Mouse (Mus musculus) erythroblast, embryonic 14.5 days (primary cell): Measurements from ENCODE around the gene Ncoa7. TPM values are rescaled to one million over a fixed set of nuclear protein-coding genes. Genes with fewer than 3 reads are reported as not detected.
A peak's percentile ranks its signal among the peaks of the same experiment; 100 is the strongest.

Experiments used
- H3K27me3 ChIP-seq: 2 replicates; pipeline ENCODE4 v1.6.1; 2012; ENCODE audit warnings: inconsistent platforms; ENCODE audit not compliant: control insufficient read depth
- H3K36me3 ChIP-seq: 2 replicates; pipeline ENCODE4 v1.6.1; 2012; ENCODE audit warnings: mild to moderate bottlenecking, inconsistent platforms; ENCODE audit not compliant: control insufficient read depth
- H3K4me1 ChIP-seq: 2 replicates; pipeline ENCODE4 v1.6.1; 2012; ENCODE audit warnings: inconsistent platforms; ENCODE audit not compliant: control insufficient read depth
- H3K4me3 ChIP-seq: replicated peaks from 2 replicates; pipeline ENCODE3; 2012; ENCODE audit warnings: moderate library complexity, mild to moderate bottlenecking, inconsistent platforms
- H3K9me3 ChIP-seq: 2 replicates; pipeline ENCODE4 v1.6.1; 2012; ENCODE audit warnings: low read length, inconsistent platforms, mixed read lengths; ENCODE audit not compliant: control insufficient read depth
- GATA1 ChIP-seq: IDR thresholded peaks from 2 replicates; pipeline ENCODE4 v1.6.1; 2012; ENCODE audit warnings: low read length, inconsistent platforms, mixed read lengths
- TAL1 ChIP-seq: IDR thresholded peaks from 3 replicates; pipeline ENCODE4 v1.6.1; 2012; ENCODE audit warnings: low read length, inconsistent platforms, mixed read lengths
- polyA plus RNA-seq: library from polyadenylated mRNA; stranded (reverse); fragments of >175 nt; gene quantifications from 2 replicates; pipeline ENCODE4 v1.2.3, GENCODE M21; 2012

The Ncoa7 gene
- polyA plus RNA-seq, 1 experiment, result 4.3 TPM

DNA sequence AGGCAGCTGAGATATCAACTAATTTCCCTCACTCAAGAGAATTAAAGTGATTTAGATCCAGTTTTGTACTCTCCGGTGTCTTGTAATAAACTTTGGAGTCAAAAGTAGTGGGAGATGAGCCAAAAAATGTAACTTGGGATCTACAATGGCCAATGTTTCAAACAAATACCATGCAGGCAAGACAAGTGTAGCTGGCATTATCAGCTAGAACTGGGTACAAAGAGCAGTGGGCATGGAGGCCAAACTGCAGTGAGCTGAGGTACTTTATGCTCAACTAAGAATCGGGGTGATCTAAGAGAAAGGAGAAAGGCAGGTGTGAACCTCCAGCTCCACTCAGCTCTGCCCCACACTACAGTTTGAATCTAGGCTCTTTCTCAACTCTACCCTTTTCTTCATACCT lies 28.7 kb downstream of the Ncoa7 start:
- peaks cover 71% of the 10 kb centered on the region for H3K36me3 ChIP-seq
- H3K27me3 ChIP-seq, result no peaks in the 10 kb centered on the region
- TF ChIP-seq TAL1, result no peak
- TF ChIP-seq GATA1, result no peak
- H3K9me3 ChIP-seq, result no peaks in the 10 kb centered on the region
- no peak overlapping the region for H3K4me3 ChIP-seq
- H3K4me1 ChIP-seq, result peaks cover 25% of the 10 kb centered on the region

DNA sequence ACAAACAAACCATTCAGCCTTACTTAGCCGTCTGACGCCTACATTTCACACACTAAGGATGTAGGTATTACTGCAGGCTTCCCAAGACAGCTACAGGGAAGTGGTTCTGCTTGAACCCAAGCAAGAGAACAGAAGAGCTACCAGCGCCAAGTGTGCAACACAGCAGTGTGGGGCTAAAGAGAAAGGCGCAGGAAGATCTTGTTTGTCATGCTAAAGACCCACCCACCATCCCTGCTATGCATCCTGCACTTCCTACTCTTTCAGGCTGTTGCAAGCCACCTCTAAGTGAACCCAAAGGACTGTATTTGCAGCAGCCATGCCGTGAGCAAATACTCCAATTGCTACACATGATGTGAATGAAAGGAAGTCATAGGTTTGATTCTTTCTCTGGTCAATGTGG lies 29.9 kb downstream of the Ncoa7 start:
- Histone ChIP-seq H3K9me3 (no peaks in the 10 kb centered on the region), H3K4me1 (peaks cover 27% of the 10 kb centered on the region), H3K4me3 (no peak overlapping the region), H3K27me3 (no peaks in the 10 kb centered on the region), H3K36me3 (peaks cover 74% of the 10 kb centered on the region)
- TF ChIP-seq TAL1 (no peak), GATA1 (no peak)

DNA sequence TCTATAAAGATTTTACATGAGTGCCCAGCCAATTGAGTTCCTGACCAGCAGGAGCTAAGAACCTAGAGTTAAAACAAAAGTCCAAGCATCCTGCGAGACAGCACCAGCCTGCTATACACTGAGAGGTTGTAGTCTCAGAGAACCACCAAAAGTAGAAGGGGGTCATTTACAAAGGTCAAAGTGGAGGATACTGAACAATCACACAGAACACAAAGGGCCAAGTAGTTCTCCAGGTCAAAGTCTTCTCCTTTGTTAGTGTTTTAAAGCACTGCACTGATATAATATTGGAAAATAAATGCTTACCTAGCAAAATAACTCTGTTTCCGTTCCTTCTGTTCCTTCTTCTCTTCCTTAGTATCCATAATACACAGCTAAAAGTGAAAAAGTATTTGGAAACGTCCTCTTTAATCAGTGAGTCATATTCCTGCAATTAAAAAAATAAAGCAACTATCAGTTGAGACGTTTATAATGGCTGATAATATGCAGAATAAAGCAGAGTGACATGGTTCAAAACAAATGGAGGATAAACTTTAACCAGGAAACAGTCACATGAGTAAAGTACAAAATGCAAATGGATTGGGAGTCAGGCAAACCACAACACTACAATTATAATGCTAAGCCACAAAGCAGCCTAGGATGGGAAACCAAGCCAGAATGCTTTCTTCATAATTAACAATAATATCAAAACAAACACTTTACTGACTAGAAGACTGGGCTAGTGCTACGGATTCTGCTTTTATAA lies 31.5 kb downstream of the Ncoa7 start:
- Histone ChIP-seq H3K4me1 (peaks cover 32% of the 10 kb centered on the region), H3K27me3 (no peaks in the 10 kb centered on the region), H3K9me3 (no peaks in the 10 kb centered on the region), H3K36me3 (peaks cover 82% of the 10 kb centered on the region), H3K4me3 (no peak overlapping the region)
- TF ChIP-seq GATA1 (no peak), TAL1 (no peak)

DNA sequence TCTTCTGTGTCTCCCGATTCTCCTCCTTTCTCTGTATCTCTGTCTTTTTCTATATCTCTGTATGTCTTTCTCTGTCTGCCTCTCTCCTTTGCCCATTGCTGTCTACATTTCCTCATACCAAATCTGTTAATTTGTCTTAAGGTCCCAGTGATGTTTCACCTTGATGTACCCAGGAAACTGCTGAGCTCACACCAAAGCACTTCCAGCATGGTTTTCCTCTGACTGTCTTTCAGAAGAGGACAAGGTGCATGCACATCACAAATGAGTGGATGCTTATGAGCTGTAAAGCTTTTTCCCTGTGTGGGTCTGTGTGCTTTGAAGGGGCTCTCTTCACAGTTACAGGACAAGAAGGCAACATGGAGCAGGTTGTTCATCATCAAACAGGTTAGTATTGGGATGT lies 34.3 kb downstream of the Ncoa7 start:
- H3K4me3 ChIP-seq, result no peak overlapping the region
- H3K9me3 ChIP-seq, result no peaks in the 10 kb centered on the region
- peaks cover 82% of the 10 kb centered on the region for H3K36me3 ChIP-seq
- peaks cover 43% of the 10 kb centered on the region for H3K4me1 ChIP-seq
- TF ChIP-seq TAL1 (no peak), GATA1 (no peak)
- no peaks in the 10 kb centered on the region for H3K27me3 ChIP-seq

DNA sequence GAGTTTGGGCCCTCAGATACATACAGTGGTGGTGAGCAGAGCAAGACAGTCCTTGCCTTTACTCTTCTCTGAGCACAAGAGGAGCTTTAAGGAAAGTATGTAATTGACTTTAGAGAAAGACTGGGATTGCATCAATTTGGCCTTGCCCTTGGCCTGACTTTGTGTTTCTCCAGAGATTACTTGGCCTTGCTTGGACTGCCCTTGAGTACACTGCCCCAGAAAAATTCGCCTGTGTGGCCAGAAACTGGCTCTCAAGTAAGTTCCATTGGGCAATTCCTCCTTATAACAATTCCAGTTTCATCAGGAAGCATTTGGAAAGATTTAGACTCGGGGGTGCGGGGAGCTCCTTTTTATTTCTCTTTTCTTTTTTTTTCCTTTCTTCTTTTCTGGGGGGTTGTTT lies 34.9 kb downstream of the Ncoa7 start:
- no peak overlapping the region for H3K4me3 ChIP-seq
- TF ChIP-seq GATA1, result no peak
- TF ChIP-seq TAL1, result no peak

DNA sequence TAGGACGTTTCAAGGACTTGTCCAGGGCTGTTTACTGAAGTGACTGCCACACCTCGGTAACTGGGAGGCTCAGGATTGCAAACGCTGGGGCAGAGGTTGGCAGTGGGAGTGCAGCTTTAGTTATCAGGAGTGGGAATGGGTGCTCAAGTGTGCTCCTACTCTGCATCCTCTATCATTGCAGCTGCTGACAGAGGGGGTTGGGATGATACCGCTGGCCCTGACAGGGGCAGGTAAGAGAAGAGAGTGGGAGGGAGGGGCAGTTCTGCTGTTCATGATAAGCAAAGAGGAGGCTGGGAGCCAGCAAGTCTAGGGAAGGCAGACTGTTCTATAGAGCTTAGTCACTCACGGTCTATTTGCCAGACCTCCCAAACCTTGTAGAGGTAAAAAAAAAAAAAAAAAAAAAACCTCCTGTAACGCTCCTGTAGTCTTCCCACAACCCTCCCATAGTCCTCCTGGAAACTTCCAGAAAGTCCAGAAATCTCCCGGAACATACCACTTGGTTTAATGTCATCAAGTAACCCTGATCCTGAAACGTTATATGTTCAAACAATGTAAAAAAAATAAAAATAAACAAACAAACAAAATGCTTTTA lies 39.9 kb downstream of the Ncoa7 start:
- peak overlapping the region; percentile 40 for H3K4me3 ChIP-seq
- no peaks in the 10 kb centered on the region for H3K27me3 ChIP-seq
- TF ChIP-seq TAL1 (peak; percentile 88), GATA1 (peak; percentile 88)
- H3K9me3 ChIP-seq, result peaks cover 5% of the 10 kb centered on the region
- H3K36me3 ChIP-seq, result peaks cover 76% of the 10 kb centered on the region
- peaks cover 71% of the 10 kb centered on the region for H3K4me1 ChIP-seq

More for the DNA sequence above, 34.9 kb downstream of the Ncoa7 start:
- no peaks in the 10 kb centered on the region for H3K27me3 ChIP-seq
- peaks cover 46% of the 10 kb centered on the region for H3K4me1 ChIP-seq
- peaks cover 80% of the 10 kb centered on the region for H3K36me3 ChIP-seq
- H3K9me3 ChIP-seq, result no peaks in the 10 kb centered on the region

DNA sequence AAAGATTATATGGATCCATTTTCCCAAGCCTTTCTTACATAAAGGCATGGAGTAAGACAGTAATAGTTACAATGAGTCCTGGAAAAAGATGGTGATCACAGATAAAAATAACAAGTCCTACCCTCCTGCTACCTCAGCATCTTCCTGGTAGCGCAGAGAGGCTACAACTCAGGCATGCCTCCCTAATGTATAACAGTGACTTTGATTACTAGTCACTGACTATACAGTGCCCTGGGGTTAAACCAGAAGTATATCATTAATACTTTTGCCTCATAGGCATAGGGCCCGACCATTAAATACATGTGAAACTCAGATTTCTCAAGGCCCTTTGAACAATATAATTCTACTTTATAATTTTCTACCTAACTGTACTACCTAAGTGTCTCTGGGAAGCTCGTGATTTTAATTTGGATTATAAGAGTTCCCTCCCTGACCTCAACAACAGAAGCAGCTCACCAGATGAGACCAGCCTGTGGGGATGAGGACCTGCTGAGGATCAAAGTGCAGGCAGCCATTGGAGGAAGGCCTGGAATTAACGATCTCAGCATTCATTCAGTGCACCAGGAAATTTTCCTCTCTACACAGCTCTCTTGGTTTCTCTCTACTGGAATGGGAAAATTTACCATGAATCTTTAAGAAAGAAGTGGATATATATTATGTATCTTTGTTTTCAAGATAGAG lies 40.7 kb downstream of the Ncoa7 start:
- Histone ChIP-seq H3K9me3 (peaks cover 5% of the 10 kb centered on the region), H3K36me3 (peaks cover 77% of the 10 kb centered on the region), H3K27me3 (no peaks in the 10 kb centered on the region), H3K4me3 (peak overlapping the region; percentile 40), H3K4me1 (peaks cover 73% of the 10 kb centered on the region)
- TF ChIP-seq GATA1 (no peak), TAL1 (no peak)

DNA sequence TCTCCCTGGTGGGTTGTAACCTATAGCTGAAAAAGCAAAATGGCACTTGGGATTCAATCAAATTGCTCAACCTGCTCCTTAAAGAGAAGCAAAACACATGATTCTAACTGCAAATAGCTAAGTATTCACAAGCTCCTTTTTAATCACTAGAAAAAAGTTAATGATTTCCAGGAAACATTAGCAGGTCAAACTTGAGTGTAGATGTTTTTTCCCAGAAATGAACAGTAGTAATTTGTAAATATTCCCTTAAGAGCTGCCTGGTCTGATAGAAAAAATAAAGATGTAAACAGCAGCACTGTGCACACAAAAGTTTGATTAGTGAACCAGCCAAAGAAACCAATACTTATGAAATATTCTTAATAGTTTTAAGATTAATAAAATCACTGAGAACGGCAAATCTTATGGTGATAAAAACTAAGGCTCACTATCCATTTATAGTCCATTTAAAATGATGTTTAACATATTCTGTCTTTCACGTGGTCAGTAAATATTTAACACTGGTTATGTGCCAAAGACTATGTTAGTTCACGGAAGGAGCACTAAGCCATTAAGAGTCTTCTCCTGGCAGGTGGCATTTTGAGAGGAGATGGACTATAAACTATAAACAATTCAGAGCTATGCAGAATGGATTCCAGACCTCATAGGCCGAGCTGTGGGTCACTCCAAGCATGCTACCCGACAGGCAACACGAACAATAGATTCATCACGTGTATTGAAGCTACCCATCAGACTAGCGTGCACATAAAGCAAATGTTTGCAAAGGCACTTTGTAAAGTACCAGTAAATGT lies 43.6 kb downstream of the Ncoa7 start:
- peaks cover 5% of the 10 kb centered on the region for H3K9me3 ChIP-seq
- H3K4me3 ChIP-seq, result no peak overlapping the region
- TF ChIP-seq GATA1, result no peak
- no peak for TF ChIP-seq TAL1
- peaks cover 80% of the 10 kb centered on the region for H3K4me1 ChIP-seq
- peaks cover 77% of the 10 kb centered on the region for H3K36me3 ChIP-seq
- H3K27me3 ChIP-seq, result no peaks in the 10 kb centered on the region

DNA sequence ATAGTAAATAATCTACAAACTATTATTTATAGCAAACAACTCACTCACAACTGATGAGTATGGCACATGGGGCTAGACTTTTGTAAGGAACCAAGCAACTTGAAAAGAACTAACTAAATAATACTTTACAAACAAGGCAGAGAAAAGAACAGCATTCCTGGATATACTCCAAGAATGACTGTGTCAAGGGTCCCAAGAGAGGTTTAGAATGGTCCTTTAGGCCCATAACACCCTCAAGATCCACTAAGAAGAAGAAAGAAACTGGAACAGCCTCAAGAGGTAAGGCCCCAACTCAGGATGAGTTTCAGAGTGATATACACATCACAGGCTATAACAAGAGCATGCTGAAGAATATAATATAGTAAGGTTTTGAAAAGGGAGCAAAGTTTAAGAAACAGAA lies 47.1 kb downstream of the Ncoa7 start:
- TF ChIP-seq GATA1 (no peak), TAL1 (no peak)
- Histone ChIP-seq H3K27me3 (no peaks in the 10 kb centered on the region), H3K4me3 (no peak overlapping the region), H3K9me3 (peaks cover 10% of the 10 kb centered on the region), H3K4me1 (peaks cover 77% of the 10 kb centered on the region), H3K36me3 (peaks cover 83% of the 10 kb centered on the region)
